Mouse (Mus musculus) forebrain, embryonic 14.5 days (tissue): ENCODE measurements around the gene Catsperd. TPM values are rescaled to one million over a fixed set of nuclear protein-coding genes. Genes with fewer than 3 reads are reported as not detected.

Experiments used
- ATAC-seq: fragments of 200-750 bp; cut with Nextera tagmentation; 2 replicates; pipeline ENCODE4 v1.8.0; 2017; ENCODE audit warnings: mild to moderate bottlenecking, moderate library complexity
- DNase-seq: peaks from one replicate; pipeline ENCODE4 v3.0.0-alpha.2; 2015; ENCODE audit warnings: low spot score
- H3K27ac ChIP-seq: fragments of 300-500 bp; sonication (generic); 2 replicates; pipeline ENCODE4 v1.5.1; 2014; ENCODE audit warnings: low read depth, mild to moderate bottlenecking, control low read depth, low read length, moderate library complexity
- H3K27me3 ChIP-seq: fragments of 300-500 bp; sonication (generic); replicated peaks from 2 replicates; pipeline ENCODE4 v1.6.1; 2014; ENCODE audit warnings: low read length, control low read depth, mixed read lengths; ENCODE audit not compliant: control insufficient read depth, insufficient read depth
- H3K36me3 ChIP-seq: fragments of 300-500 bp; sonication (generic); 2 replicates; pipeline ENCODE4 v1.6.1; 2014; ENCODE audit warnings: low read length, control low read depth; ENCODE audit not compliant: control insufficient read depth, insufficient read depth
- H3K4me1 ChIP-seq: fragments of 300-500 bp; sonication (generic); 2 replicates; pipeline ENCODE4 v1.6.1; 2014; ENCODE audit warnings: antibody characterized with exemption, low read length, control low read depth; ENCODE audit not compliant: control insufficient read depth, insufficient read depth
- H3K4me2 ChIP-seq: fragments of 300-500 bp; sonication (generic); 2 replicates; pipeline ENCODE4 v1.6.1; 2014; ENCODE audit warnings: mild to moderate bottlenecking, control low read depth, low read length
- H3K4me3 ChIP-seq: fragments of 300-500 bp; sonication (generic); 2 replicates; pipeline ENCODE4 v1.5.1; 2014; ENCODE audit warnings: low read depth, low read length, control low read depth
- H3K9ac ChIP-seq: fragments of 300-500 bp; sonication (generic); 2 replicates; pipeline ENCODE4 v1.6.1; 2014; ENCODE audit warnings: mild to moderate bottlenecking, low read length, control low read depth, moderate library complexity
- H3K9me3 ChIP-seq: fragments of 300-500 bp; sonication (generic); replicated peaks from 2 replicates; pipeline ENCODE4 v1.6.1; 2016; ENCODE audit warnings: low read length, control low read depth, mixed read lengths; ENCODE audit not compliant: control insufficient read depth
- WGBS: fragments of 180-500 bp; shearing (Covaris S2); extraction: QIAGEN DNeasy Blood & Tissue Kit; methylation state at CpG from one replicate; pipeline ENCODE4 v1.1.7; 2014; 5-methylcytosine and 5-hydroxymethylcytosine counted together
- polyA plus RNA-seq: library from polyadenylated mRNA; unstranded; fragments of >200 nt; fragmentation: Nextera tagmentation; extraction: Ambion mirVana; gene quantifications from 2 replicates; pipeline ENCODE4 v1.2.1, GENCODE M21; 2014

Gene Catsperd
- polyA plus RNA-seq, 1 experiment from 2014 or later, result 1.2 TPM

GRCm38 (mm10) chr17:56708692-56709091 is 80.7 kb downstream of the Catsperd start:
- ATAC-seq (no peak), DNase-seq (no peak)
- 82% methylated on average over 4 of the region's 4 CpGs for WGBS

GRCm38 (mm10) chr17:56709708-56710107 is 81.8 kb downstream of the Catsperd start:
- H3K36me3 ChIP-seq, result peaks cover 82% of the 10 kb centered on the region
- H3K9me3 ChIP-seq, result no peaks in the 10 kb centered on the region
- H3K4me3 ChIP-seq, result no peak overlapping the region
- no peak overlapping the region for H3K4me2 ChIP-seq
- no peaks in the 10 kb centered on the region for H3K27me3 ChIP-seq
- H3K9ac ChIP-seq, result no peak overlapping the region
- no peak for DNase-seq
- H3K4me1 ChIP-seq, result no peaks in the 10 kb centered on the region
- ATAC-seq, result no peak
- WGBS, result 81% methylated on average over 3 of the region's 3 CpGs
- H3K27ac ChIP-seq, result no peak overlapping the region

More at GRCm38 (mm10) chr17:56708692-56709091, 80.7 kb downstream of the Catsperd start:
- Histone ChIP-seq H3K27me3 (no peaks in the 10 kb centered on the region), H3K9ac (no peak overlapping the region), H3K4me1 (no peaks in the 10 kb centered on the region), H3K36me3 (peaks cover 92% of the 10 kb centered on the region), H3K9me3 (no peaks in the 10 kb centered on the region), H3K4me2 (no peak overlapping the region), H3K4me3 (no peak overlapping the region), H3K27ac (no peak overlapping the region)

Other genes starting within 250 kb of the Catsperd start
- 248 and 319 TPM in 2 replicates for gene Ptprs, start 151.7 kb upstream of the Catsperd start, polyA plus RNA-seq
- gene Znrf4, start 115.7 kb upstream of the Catsperd start, polyA plus RNA-seq, result 0.14 TPM in 1 of 2 replicates, not detected in the other
- 0.36 and 0.57 TPM in 2 replicates for gene Gm20219, start 73.8 kb upstream of the Catsperd start, polyA plus RNA-seq
- 28.7 and 36.7 TPM in 2 replicates for gene Safb2, start 43.6 kb upstream of the Catsperd start, polyA plus RNA-seq
- 57.9 and 83.5 TPM in 2 replicates for gene Safb, start 43.3 kb upstream of the Catsperd start, polyA plus RNA-seq
- gene 2410015M20Rik, start 18.4 kb upstream of the Catsperd start, polyA plus RNA-seq, result 192 and 251 TPM in 2 replicates
- gene Rpl36, start 14.7 kb upstream of the Catsperd start, polyA plus RNA-seq, result 1,134 and 1,576 TPM in 2 replicates
- 33.3 and 41.8 TPM in 2 replicates for gene Lonp1, start 1.3 kb upstream of the Catsperd start, polyA plus RNA-seq
- gene Ranbp3, start 45.2 kb downstream of the Catsperd start, polyA plus RNA-seq, result 116 and 120 TPM in 2 replicates
- 490 and 613 TPM in 2 replicates for gene Ndufa11, start 89.6 kb downstream of the Catsperd start, polyA plus RNA-seq
- gene Vmac, start 89.9 kb downstream of the Catsperd start, polyA plus RNA-seq, result 18.6 and 24.6 TPM in 2 replicates
- gene Nrtn, start 129.4 kb downstream of the Catsperd start, polyA plus RNA-seq, result 0.94 and 1.7 TPM in 2 replicates
- 48.2 and 57.3 TPM in 2 replicates for gene Dus3l, start 136.6 kb downstream of the Catsperd start, polyA plus RNA-seq
- gene Prr22, start 142.1 kb downstream of the Catsperd start, polyA plus RNA-seq, result 0.42 and 0.52 TPM in 2 replicates
- gene Rfx2, start 202.9 kb downstream of the Catsperd start, polyA plus RNA-seq, result 2.2 and 3.2 TPM in 2 replicates
- not detected in 2 replicates for gene Acsbg2, start 246.3 kb downstream of the Catsperd start, polyA plus RNA-seq
- 0.08 and 0.19 TPM in 2 replicates for gene 1700061G19Rik, start 247.3 kb downstream of the Catsperd start, polyA plus RNA-seq